Mouse (Mus musculus): ENCODE measurements around the gene Fbrsl1. TPM values are rescaled to one million over a fixed set of nuclear protein-coding genes. Genes with fewer than 3 reads are reported as not detected.

Gene Fbrsl1
- polyA plus RNA-seq, 1 experiment from 2014 or later = 3.7 TPM

DNA sequence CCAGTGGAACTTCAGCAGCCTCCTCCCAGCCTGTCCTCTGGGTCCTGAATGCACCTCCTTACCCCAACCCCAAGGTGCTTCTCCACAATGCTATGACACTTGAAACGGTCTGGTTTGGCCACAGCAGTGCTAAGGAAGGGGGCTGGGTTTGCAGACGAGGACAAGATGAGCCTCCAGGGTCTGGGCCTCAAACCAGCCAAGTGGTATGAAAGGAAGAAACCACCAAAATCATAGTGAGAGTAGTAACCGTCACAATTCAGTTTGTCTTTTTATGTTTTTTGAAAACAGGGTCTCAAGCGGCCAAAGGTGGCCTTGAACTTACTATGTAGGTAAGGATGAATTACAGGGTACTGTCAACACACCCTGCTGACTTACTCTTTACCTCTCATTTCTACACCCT is 23.1 kb downstream of the Fbrsl1 start:
- 67% methylated on average over 4 of the region's 4 CpGs for WGBS (ENCODE audit: insufficient replicate concordance)
- no peak for ATAC-seq (ENCODE audit: low read depth)
- Histone ChIP-seq H3K4me2 (no peak overlapping the region), H3K36me3 (peaks cover 3% of the 10 kb centered on the region; the same call in 1 of the 2 replicates), H3K4me1 (replicated peaks) (peaks cover 7% of the 10 kb centered on the region), H3K9me3 (replicated peaks) (no peaks in the 10 kb centered on the region), H3K4me3 (replicated peaks) (no peak overlapping the region), H3K27me3 (no peaks in the 10 kb centered on the region), H3K27ac (no peak overlapping the region), H3K9ac (no peak overlapping the region)
- DNase-seq = no peak

DNA sequence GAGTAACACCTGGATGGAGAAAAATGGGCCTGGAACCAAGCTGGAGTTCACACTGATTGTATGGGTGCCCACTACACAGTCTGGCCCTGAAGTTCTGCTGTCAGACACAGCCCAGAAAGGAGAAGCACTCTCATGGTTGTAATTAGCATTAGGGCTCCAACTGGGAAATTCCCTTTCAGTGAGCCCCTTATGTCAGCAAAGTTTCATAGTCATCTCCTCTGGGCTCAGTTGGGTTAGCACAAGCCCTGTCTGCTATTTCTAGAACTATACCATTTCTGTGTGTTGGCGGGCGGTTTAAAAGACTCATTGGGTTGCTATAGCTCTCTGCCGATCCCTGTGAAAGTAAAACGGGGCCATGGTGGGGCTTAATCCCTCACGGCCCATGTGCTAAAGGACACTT is 24.1 kb downstream of the Fbrsl1 start:
- Histone ChIP-seq H3K9me3 (replicated peaks) (no peaks in the 10 kb centered on the region), H3K4me2 (no peak overlapping the region), H3K27ac (no peak overlapping the region), H3K27me3 (no peaks in the 10 kb centered on the region), H3K4me3 (replicated peaks) (no peak overlapping the region), H3K4me1 (replicated peaks) (peaks cover 7% of the 10 kb centered on the region), H3K36me3 (no peaks in the 10 kb centered on the region; the same call in 1 of the 2 replicates), H3K9ac (no peak overlapping the region)
- 79% methylated on average over 5 of the region's 5 CpGs for WGBS (ENCODE audit: insufficient replicate concordance)
- ATAC-seq (ENCODE audit: low read depth) = no peak
- no peak for DNase-seq

DNA sequence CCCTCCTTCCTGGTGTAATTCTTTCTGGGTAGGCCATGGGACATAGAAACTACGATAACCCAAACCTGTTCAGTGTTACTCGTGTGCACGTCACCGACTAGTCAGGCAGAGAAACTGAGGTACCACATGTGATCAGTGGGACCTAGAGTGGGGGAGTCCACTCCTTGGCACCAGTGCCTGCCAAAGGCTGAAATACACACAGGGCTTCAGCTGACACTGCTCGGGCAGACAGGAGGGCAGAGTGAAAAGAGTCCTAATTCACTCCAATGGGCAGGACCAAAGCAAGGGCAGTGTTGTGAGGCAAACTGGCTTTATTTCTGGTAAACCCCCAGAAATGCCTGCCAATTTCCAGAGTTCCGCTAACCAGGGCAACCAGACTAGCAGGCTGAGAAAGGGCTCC is 26.9 kb downstream of the Fbrsl1 start:
- no peaks in the 10 kb centered on the region for H3K36me3 ChIP-seq
- no peak for ATAC-seq (ENCODE audit: low read depth)
- no peak overlapping the region for H3K4me3 ChIP-seq (replicated peaks)
- WGBS (ENCODE audit: insufficient replicate concordance) = 85% methylated on average over 6 of the region's 6 CpGs
- no peak overlapping the region for H3K27ac ChIP-seq
- peaks cover 7% of the 10 kb centered on the region for H3K4me1 ChIP-seq (replicated peaks)
- no peak for DNase-seq
- no peaks in the 10 kb centered on the region for H3K27me3 ChIP-seq
- no peak overlapping the region for H3K9ac ChIP-seq
- no peaks in the 10 kb centered on the region for H3K9me3 ChIP-seq (replicated peaks)
- no peak overlapping the region for H3K4me2 ChIP-seq

DNA sequence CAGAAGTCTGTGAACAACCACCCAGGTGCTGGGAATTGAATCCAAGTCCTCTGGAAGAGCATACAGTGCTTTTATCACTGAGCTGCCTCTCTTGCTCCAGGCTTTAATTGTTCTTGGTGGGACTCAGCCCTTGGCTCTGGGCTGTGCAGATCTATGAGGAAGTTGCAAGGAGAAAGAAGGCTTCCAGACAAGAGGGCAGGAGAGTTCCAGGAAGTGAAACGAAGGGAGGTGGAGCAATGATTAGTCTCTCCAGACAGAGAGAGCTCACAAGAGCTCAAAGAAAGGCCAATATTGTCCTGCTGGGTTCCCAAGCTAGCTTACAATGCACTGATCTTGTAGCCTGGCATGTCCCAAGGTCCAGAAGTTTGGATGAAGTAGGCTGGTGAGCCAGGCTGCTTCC is 27.4 kb downstream of the Fbrsl1 start:
- H3K9me3 ChIP-seq (replicated peaks) = no peaks in the 10 kb centered on the region
- H3K36me3 ChIP-seq = no peaks in the 10 kb centered on the region
- H3K4me3 ChIP-seq (replicated peaks) = no peak overlapping the region
- H3K27ac ChIP-seq = no peak overlapping the region
- ATAC-seq (ENCODE audit: low read depth) = no peak
- H3K4me1 ChIP-seq (replicated peaks) = peaks cover 7% of the 10 kb centered on the region
- no peak overlapping the region for H3K4me2 ChIP-seq
- WGBS (ENCODE audit: insufficient replicate concordance) = 22% methylated on average over 1 of the region's 1 CpGs
- no peak overlapping the region for H3K9ac ChIP-seq
- H3K27me3 ChIP-seq = no peaks in the 10 kb centered on the region
- DNase-seq = no peak

DNA sequence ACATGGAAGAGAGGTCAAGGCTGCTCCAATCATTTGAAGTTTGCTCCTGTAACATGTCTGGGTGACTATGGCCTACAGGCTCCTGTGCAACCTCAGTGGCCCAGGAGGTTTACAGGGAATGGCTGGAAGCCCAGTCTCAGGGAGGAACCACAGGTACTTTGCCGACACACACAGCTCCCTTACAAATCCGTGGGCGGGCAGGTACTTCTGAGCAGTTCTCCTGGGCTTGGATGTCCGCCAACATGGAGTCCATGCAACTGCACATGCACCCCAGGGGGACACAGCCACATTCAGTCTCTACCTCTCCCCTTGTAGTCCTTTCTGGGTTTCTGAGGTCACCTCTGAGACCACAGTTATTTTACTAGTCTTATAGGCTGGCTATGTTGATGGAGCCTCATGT is 28.1 kb downstream of the Fbrsl1 start:
- H3K9ac ChIP-seq = no peak overlapping the region
- no peak overlapping the region for H3K4me2 ChIP-seq
- no peak overlapping the region for H3K27ac ChIP-seq
- H3K4me3 ChIP-seq (replicated peaks) = no peak overlapping the region
- 89% methylated on average over 4 of the region's 4 CpGs for WGBS (ENCODE audit: insufficient replicate concordance)
- ATAC-seq (ENCODE audit: low read depth) (no peak), DNase-seq (no peak)
- H3K27me3 ChIP-seq = no peaks in the 10 kb centered on the region
- H3K9me3 ChIP-seq (replicated peaks) = no peaks in the 10 kb centered on the region
- H3K36me3 ChIP-seq = 0 out of 2 replicates have a peak, but pooled peaks cover 5% of the 10 kb centered on the region
- H3K4me1 ChIP-seq (replicated peaks) = peaks cover 7% of the 10 kb centered on the region

- Histone ChIP-seq H3K9ac (no peak overlapping the region), H3K27ac (no peak overlapping the region), H3K27me3 (no peaks in the 10 kb centered on the region), H3K4me2 (no peak overlapping the region), H3K4me1 (replicated peaks) (peaks cover 7% of the 10 kb centered on the region), H3K36me3 (0 out of 2 replicates have a peak, but pooled peaks cover 5% of the 10 kb centered on the region), H3K4me3 (replicated peaks) (no peak overlapping the region), H3K9me3 (replicated peaks) (no peaks in the 10 kb centered on the region)
- WGBS (ENCODE audit: insufficient replicate concordance) = 87% methylated on average over 1 of the region's 1 CpGs
- no peak for DNase-seq
- no peak for ATAC-seq (ENCODE audit: low read depth)
Observed at GRCm38 (mm10) chr5:110418523-110418911, 29.8 kb downstream of the Fbrsl1 start.

DNA sequence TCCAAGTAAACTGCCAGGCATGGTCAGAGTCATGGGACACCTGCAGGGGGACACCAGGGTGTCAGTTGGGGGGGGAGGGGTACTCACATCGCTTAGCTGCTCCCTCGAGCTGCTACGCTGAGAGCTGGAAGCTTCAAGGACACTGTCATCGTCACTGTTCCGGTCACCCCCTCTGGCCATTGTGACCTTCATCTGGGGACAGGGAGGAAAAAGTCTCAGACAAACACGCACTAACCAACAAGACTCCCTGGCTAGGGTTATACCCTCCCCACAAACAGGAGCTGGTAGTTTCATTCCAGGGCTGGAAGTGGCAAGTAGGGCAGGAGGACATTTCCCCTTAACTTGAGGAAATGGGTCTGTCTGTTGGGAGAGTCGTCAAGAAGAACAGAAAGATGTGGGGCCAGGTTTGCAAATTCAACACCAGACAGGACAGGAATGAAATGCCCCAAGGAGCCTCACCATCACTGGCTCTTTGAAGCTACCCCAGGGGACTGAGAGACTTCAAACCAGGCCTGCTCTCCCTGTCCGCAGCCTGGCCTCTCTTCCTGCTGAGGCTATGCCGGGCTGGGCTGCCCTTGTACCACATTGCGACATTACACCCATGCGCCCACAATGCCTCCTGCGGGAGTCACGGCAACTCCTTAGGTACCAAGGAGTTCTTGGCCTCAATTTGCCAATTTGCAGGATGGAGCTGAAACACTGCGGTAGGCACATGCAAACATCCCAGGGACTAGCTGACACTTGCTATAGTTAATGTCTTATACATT is 30.4 kb downstream of the Fbrsl1 start:
- Histone ChIP-seq H3K9me3 (replicated peaks) (no peaks in the 10 kb centered on the region), H3K4me2 (no peak overlapping the region), H3K27ac (no peak overlapping the region), H3K36me3 (0 out of 2 replicates have a peak, but pooled peaks cover 5% of the 10 kb centered on the region), H3K4me1 (replicated peaks) (peaks cover 7% of the 10 kb centered on the region), H3K9ac (no peak overlapping the region), H3K27me3 (no peaks in the 10 kb centered on the region), H3K4me3 (replicated peaks) (no peak overlapping the region)
- ATAC-seq (ENCODE audit: low read depth) (no peak), DNase-seq (no peak)
- 71% methylated on average over 14 of the region's 14 CpGs for WGBS (ENCODE audit: insufficient replicate concordance)

- H3K4me3 ChIP-seq (replicated peaks) = no peak overlapping the region
- no peak for ATAC-seq (ENCODE audit: low read depth)
- no peak for DNase-seq
- WGBS (ENCODE audit: insufficient replicate concordance) = 53% methylated on average over 7 of the region's 7 CpGs
- no peaks in the 10 kb centered on the region for H3K9me3 ChIP-seq (replicated peaks)
- H3K4me2 ChIP-seq = no peak overlapping the region
- H3K4me1 ChIP-seq (replicated peaks) = peaks cover 7% of the 10 kb centered on the region
- no peak overlapping the region for H3K9ac ChIP-seq
- H3K27me3 ChIP-seq = no peaks in the 10 kb centered on the region
- 0 out of 2 replicates have a peak, but pooled peaks cover 5% of the 10 kb centered on the region for H3K36me3 ChIP-seq
- H3K27ac ChIP-seq = no peak overlapping the region
Observed at GRCm38 (mm10) chr5:110416825-110417401, 31.4 kb downstream of the Fbrsl1 start.

GRCm38 (mm10) chr5:110415806-110416700 is 32.2 kb downstream of the Fbrsl1 start:
- H3K9ac ChIP-seq = no peak overlapping the region
- DNase-seq = no peak
- no peak for ATAC-seq (ENCODE audit: low read depth)

GRCm38 (mm10) chr5:110415022-110415421 is 33.3 kb downstream of the Fbrsl1 start:
- H3K4me2 ChIP-seq = no peak overlapping the region
- no peak overlapping the region for H3K9ac ChIP-seq
- DNase-seq (no peak), ATAC-seq (ENCODE audit: low read depth) (no peak)
- no peak overlapping the region for H3K4me3 ChIP-seq (replicated peaks)
- H3K36me3 ChIP-seq = 0 out of 2 replicates have a peak, but pooled peaks cover 7% of the 10 kb centered on the region
- WGBS (ENCODE audit: insufficient replicate concordance) = 75% methylated on average over 5 of the region's 5 CpGs
- peaks cover 7% of the 10 kb centered on the region for H3K4me1 ChIP-seq (replicated peaks)
- H3K9me3 ChIP-seq (replicated peaks) = no peaks in the 10 kb centered on the region
- H3K27ac ChIP-seq = no peak overlapping the region
- H3K27me3 ChIP-seq = no peaks in the 10 kb centered on the region

More at GRCm38 (mm10) chr5:110415806-110416700, 32.2 kb downstream of the Fbrsl1 start:
- H3K36me3 ChIP-seq = 0 out of 2 replicates have a peak, but pooled peaks cover 7% of the 10 kb centered on the region
- H3K27ac ChIP-seq = no peak overlapping the region
- no peaks in the 10 kb centered on the region for H3K27me3 ChIP-seq
- no peaks in the 10 kb centered on the region for H3K9me3 ChIP-seq (replicated peaks)
- H3K4me1 ChIP-seq (replicated peaks) = peaks cover 7% of the 10 kb centered on the region
- H3K4me3 ChIP-seq (replicated peaks) = no peak overlapping the region
- H3K4me2 ChIP-seq = no peak overlapping the region
- WGBS (ENCODE audit: insufficient replicate concordance) = 73% methylated on average over 13 of the region's 13 CpGs

GRCm38 (mm10) chr5:110413018-110413417 is 35.3 kb downstream of the Fbrsl1 start:
- 54% methylated on average over 14 of the region's 14 CpGs for WGBS (ENCODE audit: insufficient replicate concordance)
- ATAC-seq (ENCODE audit: low read depth) = no peak

More at GRCm38 (mm10) chr5:110413018-110413417, 35.3 kb downstream of the Fbrsl1 start:
- no peak overlapping the region for H3K27ac ChIP-seq
- peaks cover 7% of the 10 kb centered on the region for H3K4me1 ChIP-seq (replicated peaks)
- DNase-seq = no peak
- H3K4me2 ChIP-seq = no peak overlapping the region
- H3K9ac ChIP-seq = no peak overlapping the region
- no peaks in the 10 kb centered on the region for H3K9me3 ChIP-seq (replicated peaks)
- no peak overlapping the region for H3K4me3 ChIP-seq (replicated peaks)
- 0 out of 2 replicates have a peak, but pooled peaks cover 7% of the 10 kb centered on the region for H3K36me3 ChIP-seq
- H3K27me3 ChIP-seq = no peaks in the 10 kb centered on the region

Measured in liver, embryonic 13.5 days (tissue).